18 mouse cellular contexts compared by ENCODE assay signal in the genomic region with DNA sequence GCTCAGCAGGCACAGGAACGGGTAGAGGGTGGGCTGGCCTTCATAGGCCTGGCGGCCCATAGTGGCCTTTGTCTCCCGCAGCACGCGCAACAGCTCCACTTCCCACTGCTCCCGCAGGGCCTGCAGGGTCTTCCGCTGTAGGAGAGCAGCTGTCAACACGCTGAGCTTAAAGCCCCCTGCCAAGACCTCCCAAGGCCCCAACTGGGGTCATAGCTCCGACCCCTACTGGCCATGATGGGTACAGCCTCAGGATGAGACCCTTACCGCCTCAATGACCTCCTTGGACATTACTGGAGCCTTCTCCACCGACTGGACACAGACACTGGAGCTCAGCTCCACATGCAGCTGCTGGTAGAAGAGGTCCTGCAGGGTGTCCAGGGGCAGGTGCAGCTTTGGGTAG. TPM values are rescaled to one million over a fixed set of nuclear protein-coding genes. Genes with fewer than 3 reads are reported as not detected.
DNase-seq lines count a peak whose midpoint lies in the region; ATAC-seq and TF ChIP-seq lines count a peak whose summit lies in the region.
"Had no signal": no experiment of that assay in that cellular context is flagged by ENCODE, and none has a peak within 500 bp of the region (broad histone marks: within the 10 kb centered on the region; RNA-seq: fewer than 3 reads in every experiment).

No protein-coding gene starts in this region.

- peaks cover 7% of the 10 kb centered on the region; the same call in 1 of the 2 replicates for H3K9me3 ChIP-seq in heart, postnatal 0 days (replicated peaks; ENCODE audit: control insufficient read depth, low read length)
- no peaks in the 10 kb centered on the region for H3K9me3 ChIP-seq in liver, embryonic 14.5 days (ENCODE audit: control insufficient read depth, low read length)
- peaks cover 12% of the 10 kb centered on the region; the same call in 1 of the 2 replicates for H3K9me3 ChIP-seq in liver, embryonic 12.5 days (replicated peaks)
- H3K9me3 ChIP-seq in E14TG2a.4 (ENCODE audit: low read length) (peaks cover 72% of the 10 kb centered on the region), MEL (replicated peaks; ENCODE audit: insufficient read depth, low read length) (no peaks in the 10 kb centered on the region)
- H3K9me3 ChIP-seq in kidney, embryonic 14.5 days (ENCODE audit: control insufficient read depth, low read length): peaks cover 52% of the 10 kb centered on the region

- no peak for TF ChIP-seq POLR2A in MEL (IDR thresholded peaks at IDR 0.05; ENCODE audit: control insufficient read depth in 1 of 2, insufficient read depth in 1 of 2, low read depth in 1 of 2, low read length in 2 of 2, poor library complexity in 1 of 2)

- peaks cover 85% of the 10 kb centered on the region for H3K36me3 ChIP-seq in heart, postnatal 0 days (replicated peaks; ENCODE audit: control insufficient read depth, insufficient read depth, low read length)
- peaks cover 14% of the 10 kb centered on the region for H3K36me3 ChIP-seq in liver, embryonic 14.5 days (replicated peaks; ENCODE audit: control insufficient read depth, insufficient read depth, low read depth)
- H3K36me3 ChIP-seq in liver, embryonic 12.5 days: peaks cover 85% of the 10 kb centered on the region
- H3K36me3 ChIP-seq in E14TG2a.4 (ENCODE audit: insufficient read depth, low read length): peaks cover 93% of the 10 kb centered on the region
- H3K36me3 ChIP-seq in MEL (ENCODE audit: control insufficient read depth in 1 of 2, insufficient read depth in 2 of 2, low read length in 2 of 2): peaks cover 0 to 3% of the 10 kb centered on the region in 2 experiments; a peak in 2 of 4 replicates
- peaks cover 83% of the 10 kb centered on the region for H3K36me3 ChIP-seq in kidney, embryonic 14.5 days (ENCODE audit: control insufficient read depth, insufficient read depth, low read length)

- no peaks in the 10 kb centered on the region; the same call in 1 of the 2 replicates for H3K4me1 ChIP-seq in heart, postnatal 0 days (ENCODE audit: control insufficient read depth, insufficient read depth)
- peaks cover 5% of the 10 kb centered on the region in 2 experiments; a peak in 3 of 4 replicates for H3K4me1 ChIP-seq in liver, embryonic 14.5 days (replicated peaks; ENCODE audit: control insufficient read depth in 2 of 2, insufficient read depth in 2 of 2, low read length in 1 of 2)
- peaks cover 8% of the 10 kb centered on the region for H3K4me1 ChIP-seq in liver, embryonic 12.5 days
- H3K4me1 ChIP-seq in E14TG2a.4 (replicated peaks; ENCODE audit: low read depth, low read length): peaks cover 25% of the 10 kb centered on the region
- peaks cover 0 to 6% of the 10 kb centered on the region in 2 experiments; a peak in 1 of 4 replicates for H3K4me1 ChIP-seq in MEL (ENCODE audit: control insufficient read depth in 1 of 2, insufficient read depth in 2 of 2, low read length in 2 of 2)
- no peaks in the 10 kb centered on the region for H3K4me1 ChIP-seq in kidney, embryonic 14.5 days (ENCODE audit: control insufficient read depth, insufficient read depth, low read length)

- H3K27ac ChIP-seq in heart, postnatal 0 days (ENCODE audit: low read depth): no peak overlapping the region
- H3K27ac ChIP-seq in liver, embryonic 14.5 days: no peak overlapping the region
- no peak overlapping the region for H3K27ac ChIP-seq in liver, embryonic 12.5 days
- H3K27ac ChIP-seq in MEL (ENCODE audit: control insufficient read depth, low read depth, low read length): no peak overlapping the region
- no peak overlapping the region for H3K27ac ChIP-seq in kidney, embryonic 14.5 days (ENCODE audit: low read depth, low read length)
- H3K27ac ChIP-seq: hindbrain, embryonic 14.5 days had no signal

- no peak for TF ChIP-seq RAD21 in MEL (IDR thresholded peaks at IDR 0.05; ENCODE audit: low read depth, low read length)

- peak; percentile 18; the same call in 1 of the 2 replicates for TF ChIP-seq CTCF in heart, postnatal 0 days (IDR thresholded peaks at IDR 0.05; ENCODE audit: low read depth)
- peak; percentile 51 for TF ChIP-seq CTCF in liver, embryonic 14.5 days (IDR thresholded peaks at IDR 0.05; ENCODE audit: low read depth)
- peak; percentile 29; the same call in 1 of the 2 replicates for TF ChIP-seq CTCF in E14TG2a.4 (conservative IDR thresholded peaks at IDR 0.05; ENCODE audit: low read length)
- TF ChIP-seq CTCF in MEL (IDR thresholded peaks at IDR 0.05 in 2 of 3, conservative IDR thresholded peaks at IDR 0.05 in 1 of 3; ENCODE audit: control insufficient read depth in 1 of 3, insufficient read depth in 1 of 3, low read depth in 2 of 3, low read length in 3 of 3, poor library complexity in 1 of 3, severe bottlenecking in 1 of 3): peak; percentile 24 to 43 (median 30); a peak in 4 of 6 replicates

- H3K4me3 ChIP-seq in heart, postnatal 0 days (ENCODE audit: low read depth, low read length): no peak overlapping the region
- H3K4me3 ChIP-seq in liver, embryonic 14.5 days (ENCODE audit: insufficient read depth in 1 of 2, low read depth in 2 of 2, low read length in 2 of 2): no peak overlapping the region
- no peak overlapping the region for H3K4me3 ChIP-seq in liver, embryonic 12.5 days
- H3K4me3 ChIP-seq in E14TG2a.4 (replicated peaks; ENCODE audit: low read length) (peak overlapping the region; percentile 39), MEL (ENCODE audit: control insufficient read depth in 1 of 2, insufficient read depth in 1 of 2, low read depth in 2 of 2, low read length in 2 of 2) (no peak overlapping the region)
- H3K4me3 ChIP-seq in kidney, embryonic 14.5 days (ENCODE audit: low read length): no peak overlapping the region
- H3K4me3 ChIP-seq: myocyte had no signal

- WGBS in heart, postnatal 0 days: 82% methylated on average over 11 of the region's 11 CpGs
- 77% methylated on average over 11 of the region's 11 CpGs for WGBS in liver, embryonic 14.5 days (ENCODE audit: insufficient replicate concordance)
- WGBS in liver, embryonic 12.5 days (ENCODE audit: insufficient replicate concordance): 79% methylated on average over 11 of the region's 11 CpGs
- 77% methylated on average over 11 of the region's 11 CpGs for whole genome bisulfite sequencing in kidney, embryonic 14.5 days

- no peak overlapping the region for H3K4me2 ChIP-seq in heart, postnatal 0 days (ENCODE audit: low read depth, low read length)
- H3K4me2 ChIP-seq in liver, embryonic 14.5 days (ENCODE audit: low read depth): no peak overlapping the region
- no peak overlapping the region for H3K4me2 ChIP-seq in liver, embryonic 12.5 days
- H3K4me2 ChIP-seq in kidney, embryonic 14.5 days (replicated peaks; ENCODE audit: low read depth, low read length): no peak overlapping the region
- H3K4me2 ChIP-seq: hindbrain, embryonic 14.5 days had no signal

- no peak overlapping the region for H3K9ac ChIP-seq in heart, postnatal 0 days (replicated peaks; ENCODE audit: low read depth, low read length)
- H3K9ac ChIP-seq in liver, embryonic 14.5 days (replicated peaks): no peak overlapping the region
- H3K9ac ChIP-seq in liver, embryonic 12.5 days: no peak overlapping the region
- H3K9ac ChIP-seq in MEL (ENCODE audit: control insufficient read depth, low read depth, low read length, poor library complexity, severe bottlenecking): no peak overlapping the region
- no peak overlapping the region for H3K9ac ChIP-seq in kidney, embryonic 14.5 days (ENCODE audit: low read depth, low read length)
- H3K9ac ChIP-seq: hindbrain, embryonic 14.5 days had no signal

- ATAC-seq in heart, postnatal 0 days (ENCODE audit: insufficient read depth, low read depth): no peak
- no peak for ATAC-seq in liver, embryonic 14.5 days (ENCODE audit: insufficient read depth)
- ATAC-seq in liver, embryonic 12.5 days: no peak
- ATAC-seq in kidney, embryonic 14.5 days (ENCODE audit: low FRiP score, low TSS enrichment): no peak
- ATAC-seq: CD4-positive, CD25-positive, alpha-beta regulatory T cell, adult 4 months had no signal

- no peak for DNase-seq in heart, postnatal 0 days (ENCODE audit: low spot score)
- no peak for DNase-seq in heart, adult 8-10 months (ENCODE audit: low spot score)
- no peak for DNase-seq in liver, embryonic 14.5 days (ENCODE audit: low read depth in 3 of 3, low spot score in 3 of 3)
- no peak for DNase-seq in MEL (ENCODE audit: low read depth, low spot score)
- DNase-seq in frontal cortex, postnatal 14 days (ENCODE audit: low spot score in 2 of 2): no peak
- DNase-seq: cerebellum, adult 9-10 months; kidney, adult 9 months; layer of hippocampus, adult 9-11 months; left cerebral cortex, postnatal 4 days; lung, adult 18-20 months; thymus, postnatal 4 days had no signal

- no peak for TF ChIP-seq EP300 in heart, postnatal 0 days (IDR thresholded peaks at IDR 0.05; ENCODE audit: low read depth)
- no peak for TF ChIP-seq EP300 in liver, embryonic 14.5 days (IDR thresholded peaks at IDR 0.05; ENCODE audit: low read depth)
- TF ChIP-seq EP300 in MEL (IDR thresholded peaks at IDR 0.05; ENCODE audit: low read depth in 1 of 2, low read length in 2 of 2): no peak

- peaks cover 6% of the 10 kb centered on the region for H3K79me2 ChIP-seq in MEL (ENCODE audit: control insufficient read depth, insufficient read depth, low read length, poor library complexity)

- no peaks in the 10 kb centered on the region for H3K27me3 ChIP-seq in heart, postnatal 0 days (ENCODE audit: control insufficient read depth, insufficient read depth, low read length)
- no peaks in the 10 kb centered on the region for H3K27me3 ChIP-seq in liver, embryonic 14.5 days (ENCODE audit: control insufficient read depth, insufficient read depth, low read length)
- peaks cover 4% of the 10 kb centered on the region; the same call in 1 of the 2 replicates for H3K27me3 ChIP-seq in liver, embryonic 12.5 days (replicated peaks)
- H3K27me3 ChIP-seq in E14TG2a.4 (ENCODE audit: insufficient read depth, low read length) (no peaks in the 10 kb centered on the region), MEL (ENCODE audit: control insufficient read depth in 1 of 2, insufficient read depth in 2 of 2, low read length in 2 of 2) (no peaks in the 10 kb centered on the region)
- H3K27me3 ChIP-seq in kidney, embryonic 14.5 days (ENCODE audit: control insufficient read depth, insufficient read depth, low read length): no peaks in the 10 kb centered on the region

RNA-seq across cellular contexts. Expression of gene Polrmt, which starts 5.5 kb away (rescaled TPM):
- total RNA-seq in heart, postnatal 0 days (2014; rRNA removed; ENCODE audit: low replicate concordance): 36.9 and 56.2 TPM in 2 replicates
- polyA plus RNA-seq in heart, postnatal 0 days (2015; fragmentation: Nextera tagmentation; extraction: Ambion mirVana): 25.1 and 26.3 TPM in 2 replicates
- total RNA-seq in heart, adult 8-10 months (2022): 10 to 100 TPM; 41.1 to 54.7 (median 47.0) TPM
- polyA plus RNA-seq in liver, embryonic 14.5 days (2012; rRNA removed): 17.4 and 17.9 TPM in 2 replicates
- 10.1 and 13.3 TPM in 2 replicates for polyA plus RNA-seq in liver, embryonic 14.5 days (2014; fragmentation: Nextera tagmentation; extraction: Ambion mirVana)
- polyA plus RNA-seq in liver, embryonic 12.5 days (2016; fragmentation: Nextera tagmentation; extraction: Ambion mirVana): 28.3 and 30.1 TPM in 2 replicates
- 35.7 and 36.7 TPM in 2 replicates for total RNA-seq in MEL (2012; rRNA removed)
- polyA plus RNA-seq in MEL (2012; ENCODE audit: insufficient read depth in 1 of 2, insufficient read length in 2 of 2, low read depth in 1 of 2, low replicate concordance in 2 of 2, missing spikeins in 1 of 2): 10 to 100 TPM in 1 of 2 experiments, not detected in 1; 66.9 TPM
- 33.2 and 38.9 TPM in 2 replicates for polyA plus RNA-seq in kidney, embryonic 14.5 days (2014; fragmentation: Nextera tagmentation; extraction: Ambion mirVana)

RNA-seq across cellular contexts. Expression of gene Fgf22, which starts 14.0 kb away (rescaled TPM):
- not detected in 2 replicates for total RNA-seq in heart, postnatal 0 days (2014; rRNA removed; ENCODE audit: low replicate concordance)
- 0.14 TPM in 1 of 2 replicates, not detected in the other for polyA plus RNA-seq in heart, postnatal 0 days (2015; fragmentation: Nextera tagmentation; extraction: Ambion mirVana)
- total RNA-seq in heart, adult 8-10 months (2022): not detected
- polyA plus RNA-seq in liver, embryonic 14.5 days (2012; rRNA removed): not detected in 2 replicates
- not detected in 2 replicates for polyA plus RNA-seq in liver, embryonic 14.5 days (2014; fragmentation: Nextera tagmentation; extraction: Ambion mirVana)
- 0.11 and 0.13 TPM in 2 replicates for polyA plus RNA-seq in liver, embryonic 12.5 days (2016; fragmentation: Nextera tagmentation; extraction: Ambion mirVana)
- total RNA-seq in MEL (2012; rRNA removed): 0.15 and 0.33 TPM in 2 replicates
- polyA plus RNA-seq in MEL (2012; ENCODE audit: insufficient read depth in 1 of 2, insufficient read length in 2 of 2, low read depth in 1 of 2, low replicate concordance in 2 of 2, missing spikeins in 1 of 2): under 1 TPM in 1 of 2 experiments, not detected in 1; 0.33 TPM
- polyA plus RNA-seq in kidney, embryonic 14.5 days (2014; fragmentation: Nextera tagmentation; extraction: Ambion mirVana): 0.11 and 0.61 TPM in 2 replicates
- total RNA-seq: megakaryocyte, adult 5-6 weeks had no signal
- polyA plus RNA-seq: CD4-positive, CD25-positive, alpha-beta regulatory T cell, adult 4 months had no signal

RNA-seq across cellular contexts. Expression of gene Hcn2, which starts 24.4 kb away (rescaled TPM):
- 3.5 and 5.5 TPM in 2 replicates for total RNA-seq in heart, postnatal 0 days (2014; rRNA removed; ENCODE audit: low replicate concordance)
- polyA plus RNA-seq in heart, postnatal 0 days (2015; fragmentation: Nextera tagmentation; extraction: Ambion mirVana): 0.40 and 0.45 TPM in 2 replicates
- 10 to 100 TPM; 13.7 to 16.7 (median 15.1) TPM for total RNA-seq in heart, adult 8-10 months (2022)
- polyA plus RNA-seq in liver, embryonic 14.5 days (2012; rRNA removed): 0.09 and 0.17 TPM in 2 replicates
- not detected in 2 replicates for polyA plus RNA-seq in liver, embryonic 14.5 days (2014; fragmentation: Nextera tagmentation; extraction: Ambion mirVana)
- polyA plus RNA-seq in liver, embryonic 12.5 days (2016; fragmentation: Nextera tagmentation; extraction: Ambion mirVana): 0.11 TPM in 1 of 2 replicates, not detected in the other
- 0.42 and 0.59 TPM in 2 replicates for total RNA-seq in MEL (2012; rRNA removed)
- 1 to 10 TPM in 1 of 2 experiments, not detected in 1; 1.6 TPM for polyA plus RNA-seq in MEL (2012; ENCODE audit: insufficient read depth in 1 of 2, insufficient read length in 2 of 2, low read depth in 1 of 2, low replicate concordance in 2 of 2, missing spikeins in 1 of 2)
- 0.11 and 0.14 TPM in 2 replicates for polyA plus RNA-seq in kidney, embryonic 14.5 days (2014; fragmentation: Nextera tagmentation; extraction: Ambion mirVana)
- polyA plus RNA-seq: CD4-positive, CD25-positive, alpha-beta regulatory T cell, adult 4 months had no signal

RNA-seq across cellular contexts. Expression of gene Rnf126, which starts 25.9 kb away (rescaled TPM):
- total RNA-seq in heart, postnatal 0 days (2014; rRNA removed; ENCODE audit: low replicate concordance): 38.6 and 67.5 TPM in 2 replicates
- polyA plus RNA-seq in heart, postnatal 0 days (2015; fragmentation: Nextera tagmentation; extraction: Ambion mirVana): 35.9 and 37.6 TPM in 2 replicates
- total RNA-seq in heart, adult 8-10 months (2022): 10 to 100 TPM; 20.2 to 23.2 (median 21.5) TPM
- polyA plus RNA-seq in liver, embryonic 14.5 days (2012; rRNA removed): 46.4 and 51.3 TPM in 2 replicates
- polyA plus RNA-seq in liver, embryonic 14.5 days (2014; fragmentation: Nextera tagmentation; extraction: Ambion mirVana): 27.7 and 33.7 TPM in 2 replicates
- 79.6 and 80.4 TPM in 2 replicates for polyA plus RNA-seq in liver, embryonic 12.5 days (2016; fragmentation: Nextera tagmentation; extraction: Ambion mirVana)
- total RNA-seq in MEL (2012; rRNA removed): 78.8 and 84.8 TPM in 2 replicates
- 100 to 1,000 TPM; 174 to 184 TPM for polyA plus RNA-seq in MEL (2012; ENCODE audit: insufficient read depth in 1 of 2, insufficient read length in 2 of 2, low read depth in 1 of 2, low replicate concordance in 2 of 2, missing spikeins in 1 of 2)
- polyA plus RNA-seq in kidney, embryonic 14.5 days (2014; fragmentation: Nextera tagmentation; extraction: Ambion mirVana): 95.9 and 104 TPM in 2 replicates

RNA-seq across cellular contexts. Expression of gene Fstl3, which starts 36.2 kb away (rescaled TPM):
- 21.4 and 28.0 TPM in 2 replicates for total RNA-seq in heart, postnatal 0 days (2014; rRNA removed; ENCODE audit: low replicate concordance)
- 13.2 and 13.7 TPM in 2 replicates for polyA plus RNA-seq in heart, postnatal 0 days (2015; fragmentation: Nextera tagmentation; extraction: Ambion mirVana)
- total RNA-seq in heart, adult 8-10 months (2022): 1 to 10 TPM; 2.9 to 5.8 (median 3.6) TPM
- polyA plus RNA-seq in liver, embryonic 14.5 days (2012; rRNA removed): 0.54 and 0.56 TPM in 2 replicates
- 0.18 and 0.23 TPM in 2 replicates for polyA plus RNA-seq in liver, embryonic 14.5 days (2014; fragmentation: Nextera tagmentation; extraction: Ambion mirVana)
- 0.80 and 0.98 TPM in 2 replicates for polyA plus RNA-seq in liver, embryonic 12.5 days (2016; fragmentation: Nextera tagmentation; extraction: Ambion mirVana)
- 2.2 and 4.3 TPM in 2 replicates for total RNA-seq in MEL (2012; rRNA removed)
- polyA plus RNA-seq in MEL (2012; ENCODE audit: insufficient read depth in 1 of 2, insufficient read length in 2 of 2, low read depth in 1 of 2, low replicate concordance in 2 of 2, missing spikeins in 1 of 2): 1 to 10 TPM in 1 of 2 experiments, not detected in 1; 7.1 TPM
- polyA plus RNA-seq in kidney, embryonic 14.5 days (2014; fragmentation: Nextera tagmentation; extraction: Ambion mirVana): 4.9 and 8.2 TPM in 2 replicates
